Comparison of ENCODE assay signal across 8 mouse cellular contexts in the genomic region with DNA sequence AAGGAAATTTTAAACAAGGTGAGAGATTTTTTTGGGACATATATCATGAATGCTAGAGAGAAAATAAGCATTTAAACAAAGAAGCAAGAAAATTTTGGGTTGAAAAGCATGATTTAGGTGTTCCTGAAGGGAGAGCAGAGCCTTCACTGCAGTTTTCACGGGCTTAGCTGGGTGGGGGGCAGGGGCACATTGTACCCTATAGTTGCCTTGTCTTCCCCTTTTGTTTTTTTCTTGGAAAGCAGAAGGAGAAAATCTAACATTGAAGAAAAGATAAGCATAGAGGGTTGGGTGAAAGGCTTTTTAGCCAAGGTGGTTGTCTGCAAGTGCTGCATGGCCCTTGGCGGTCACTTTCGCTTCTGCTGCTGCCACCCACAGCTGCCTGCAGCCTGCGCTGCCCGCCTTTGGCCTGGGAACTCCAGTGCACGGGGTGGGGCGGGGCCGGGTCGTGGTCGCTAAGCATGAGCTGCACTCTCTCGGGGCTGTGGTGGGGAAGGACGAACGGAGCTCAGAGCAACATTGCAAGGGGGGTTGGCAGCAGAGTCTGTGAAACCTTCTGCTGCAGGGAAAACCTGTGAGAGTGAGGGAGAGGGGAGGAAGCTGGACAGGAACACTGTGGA. TPM values are rescaled to one million over a fixed set of nuclear protein-coding genes. Genes with fewer than 3 reads are reported as not detected.
DNase-seq lines count a peak whose midpoint lies in the region; ATAC-seq lines count a peak whose summit lies in the region.

No protein-coding gene starts in this region.

- no peaks in the 10 kb centered on the region for H3K27me3 ChIP-seq in embryonic facial prominence, embryonic 15.5 days
- no peaks in the 10 kb centered on the region for H3K27me3 ChIP-seq in limb, embryonic 10.5 days (ENCODE audit: low read depth, poor library complexity, severe bottlenecking)
- no peaks in the 10 kb centered on the region for H3K27me3 ChIP-seq in midbrain, embryonic 10.5 days (ENCODE audit: low read depth, poor library complexity, severe bottlenecking)

- H3K9me3 ChIP-seq in embryonic facial prominence, embryonic 15.5 days (replicated peaks), result no peaks in the 10 kb centered on the region
- H3K9me3 ChIP-seq in limb, embryonic 10.5 days (replicated peaks), result no peaks in the 10 kb centered on the region
- H3K9me3 ChIP-seq in midbrain, embryonic 10.5 days (replicated peaks), result no peaks in the 10 kb centered on the region

- H3K4me2 ChIP-seq in embryonic facial prominence, embryonic 15.5 days (replicated peaks), result peak overlapping the region; percentile 53

- no peaks in the 10 kb centered on the region for H3K4me1 ChIP-seq in embryonic facial prominence, embryonic 15.5 days
- H3K4me1 ChIP-seq in limb, embryonic 10.5 days, result peaks cover 5% of the 10 kb centered on the region; the same call in 1 of the 2 replicates
- H3K4me1 ChIP-seq in midbrain, embryonic 10.5 days, result peaks cover 16% of the 10 kb centered on the region

- no peak overlapping the region for H3K9ac ChIP-seq in embryonic facial prominence, embryonic 15.5 days

- H3K4me3 ChIP-seq in embryonic facial prominence, embryonic 15.5 days (replicated peaks), result peak overlapping the region; percentile 41
- peak overlapping the region; percentile 48 for H3K4me3 ChIP-seq in limb, embryonic 10.5 days
- peak overlapping the region; percentile 57 for H3K4me3 ChIP-seq in midbrain, embryonic 10.5 days

- no peak overlapping the region for H3K27ac ChIP-seq in embryonic facial prominence, embryonic 15.5 days (replicated peaks)
- H3K27ac ChIP-seq in limb, embryonic 10.5 days, result peak overlapping the region; percentile 72
- H3K27ac ChIP-seq in midbrain, embryonic 10.5 days (replicated peaks), result peak overlapping the region; percentile 83

- intact Hi-C loops in heart, postnatal 25 days (cut with DNase I), result no loop called here

- no peaks in the 10 kb centered on the region for H3K36me3 ChIP-seq in embryonic facial prominence, embryonic 15.5 days
- no peaks in the 10 kb centered on the region for H3K36me3 ChIP-seq in limb, embryonic 10.5 days
- no peaks in the 10 kb centered on the region for H3K36me3 ChIP-seq in midbrain, embryonic 10.5 days

- under 1% methylated on average over 13 of the region's 13 CpGs for WGBS in embryonic facial prominence, embryonic 15.5 days
- 2% methylated on average over 13 of the region's 13 CpGs for WGBS in limb, embryonic 10.5 days
- WGBS in midbrain, embryonic 10.5 days, result under 1% methylated on average over 13 of the region's 13 CpGs

- peak; percentile 85 for ATAC-seq in embryonic facial prominence, embryonic 15.5 days (ENCODE audit: insufficient number of reproducible peaks, low FRiP score, low TSS enrichment, low read depth)

- DNase-seq in urinary bladder, adult 2 months (ENCODE audit: low spot score), result peak; percentile 28
- no peak for DNase-seq in urinary bladder, postnatal 10 days (ENCODE audit: low spot score)
- DNase-seq in heart, postnatal 25 days (ENCODE audit: low spot score), result peak; percentile 8
- DNase-seq in limb, embryonic 10.5 days (ENCODE audit: low spot score), result peak; percentile 80
- DNase-seq in midbrain, embryonic 10.5 days (ENCODE audit: low spot score), result peak; percentile 84
- peak; percentile 72 to 76 for DNase-seq in spleen, adult 18-20 months
- no peak for DNase-seq in MN1 (ENCODE audit: low spot score)

RNA-seq across cellular contexts. Expression of a gene that starts 3.3 kb away (rescaled TPM):
- polyA plus RNA-seq in urinary bladder, adult 2 months (2012; rRNA removed), result 0.37 and 0.54 TPM in 2 replicates
- 0.39 TPM in 1 of 2 replicates, not detected in the other for polyA plus RNA-seq in embryonic facial prominence, embryonic 15.5 days (2015; fragmentation: Nextera tagmentation; extraction: Ambion mirVana)
- total RNA-seq in heart, postnatal 25 days (2021), result not detected
- 0.35 TPM in 1 of 2 replicates, not detected in the other for polyA plus RNA-seq in limb, embryonic 10.5 days (2016; fragmentation: Nextera tagmentation; extraction: Ambion mirVana)
- 0.25 TPM in 1 of 2 replicates, not detected in the other for polyA plus RNA-seq in midbrain, embryonic 10.5 days (2016; fragmentation: Nextera tagmentation; extraction: Ambion mirVana)

RNA-seq across cellular contexts. Expression of a gene that starts 51.7 kb away (rescaled TPM):
- 0.12 and 0.18 TPM in 2 replicates for polyA plus RNA-seq in urinary bladder, adult 2 months (2012; rRNA removed)
- polyA plus RNA-seq in embryonic facial prominence, embryonic 15.5 days (2015; fragmentation: Nextera tagmentation; extraction: Ambion mirVana), result not detected in 2 replicates
- under 1 TPM; 0.10 to 0.20 TPM for total RNA-seq in heart, postnatal 25 days (2021)
- not detected in 2 replicates for polyA plus RNA-seq in limb, embryonic 10.5 days (2016; fragmentation: Nextera tagmentation; extraction: Ambion mirVana)
- not detected in 2 replicates for polyA plus RNA-seq in midbrain, embryonic 10.5 days (2016; fragmentation: Nextera tagmentation; extraction: Ambion mirVana)

Comparison
In these comparisons a context has a peak if more than half of its experiments do, and no peak if none do; other contexts are left out.
1. DNase-seq: peak in urinary bladder, adult 2 months (single experiment), heart, postnatal 25 days (single experiment), limb, embryonic 10.5 days (single experiment), midbrain, embryonic 10.5 days (single experiment) and spleen, adult 18-20 months (2 of 2); none in urinary bladder, postnatal 10 days (single experiment) and MN1 (single experiment).
2. Peak in every context shown above with its lines, with median percentiles within 50 percentile points of each other: H3K4me3 ChIP-seq.